Mouse (Mus musculus) cerebellum, adult 18-20 months (tissue): ENCODE results near the gene Fgfr2.

ENCODE experiments used
- DNase-seq, 2 experiments: peaks; one replicate each; pipeline ENCODE4 v3.0.0; 2021

The Fgfr2 gene

GRCm38 (mm10) chr7:132106891-132107290, 1016.3 kb downstream of the Fgfr2 start:
- DNase-seq: no peak

DNA sequence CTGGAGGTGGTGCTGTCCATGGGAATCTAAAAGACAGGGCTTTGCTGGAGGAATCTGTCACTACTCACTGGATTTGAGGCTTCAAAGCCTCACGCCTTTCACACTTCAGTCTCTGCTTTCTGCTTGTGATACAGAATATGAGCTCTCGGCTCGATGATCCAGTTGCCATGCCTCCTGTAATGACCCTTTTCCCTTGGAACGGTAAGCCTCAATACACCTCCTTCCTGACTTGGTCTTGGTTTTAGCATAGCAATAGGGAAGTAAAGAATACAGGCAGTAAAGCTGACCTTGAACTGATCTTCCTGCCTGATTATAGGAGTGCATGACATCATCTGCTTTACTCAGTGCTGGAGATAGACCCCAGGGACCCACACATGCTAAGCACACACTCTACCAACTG, 1017.8 kb downstream of the Fgfr2 start:
- no peak for DNase-seq

DNA sequence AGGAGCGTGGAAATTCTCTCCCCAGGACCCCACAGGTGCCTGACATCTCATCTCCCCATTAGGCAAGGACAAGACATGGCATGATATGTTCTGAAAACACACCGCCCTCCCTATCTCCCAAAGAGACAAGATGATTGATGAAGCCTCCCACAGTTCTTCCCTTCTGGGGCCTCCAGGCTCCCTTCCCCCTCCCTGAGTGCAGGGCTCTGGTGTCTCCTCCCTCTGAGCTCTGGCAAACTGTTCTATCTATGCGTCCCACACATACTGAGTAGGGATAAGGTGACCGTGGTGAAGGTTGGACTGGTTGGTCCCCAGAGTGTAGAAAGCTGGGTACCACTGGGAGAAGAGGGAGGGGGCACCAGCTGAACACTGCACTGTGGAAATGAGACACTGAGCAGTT, 1024.7 kb downstream of the Fgfr2 start:
- DNase-seq: no peak

GRCm38 (mm10) chr7:132094666-132095065, 1028.5 kb downstream of the Fgfr2 start:
- DNase-seq: no peak

DNA sequence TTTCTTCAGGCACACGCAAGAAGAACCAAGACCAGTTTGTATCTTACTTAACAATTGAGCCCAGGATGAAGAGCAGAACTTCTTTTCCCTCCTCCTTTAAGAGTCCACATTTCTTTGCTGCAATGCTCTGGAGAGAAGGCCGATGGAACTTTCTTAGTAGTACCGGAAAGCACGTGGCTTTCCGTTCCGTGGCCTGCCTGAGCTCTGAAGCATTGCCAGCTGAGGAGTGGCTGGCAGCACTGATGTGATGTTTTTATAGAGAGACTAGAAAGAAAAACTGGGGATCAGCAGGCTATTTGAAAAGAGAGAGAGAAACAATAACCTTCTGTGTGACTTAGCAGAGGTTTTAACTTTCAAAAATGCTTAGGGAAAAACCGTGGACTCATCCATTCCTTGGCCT, 1031.6 kb downstream of the Fgfr2 start:
- DNase-seq: no peak

DNA sequence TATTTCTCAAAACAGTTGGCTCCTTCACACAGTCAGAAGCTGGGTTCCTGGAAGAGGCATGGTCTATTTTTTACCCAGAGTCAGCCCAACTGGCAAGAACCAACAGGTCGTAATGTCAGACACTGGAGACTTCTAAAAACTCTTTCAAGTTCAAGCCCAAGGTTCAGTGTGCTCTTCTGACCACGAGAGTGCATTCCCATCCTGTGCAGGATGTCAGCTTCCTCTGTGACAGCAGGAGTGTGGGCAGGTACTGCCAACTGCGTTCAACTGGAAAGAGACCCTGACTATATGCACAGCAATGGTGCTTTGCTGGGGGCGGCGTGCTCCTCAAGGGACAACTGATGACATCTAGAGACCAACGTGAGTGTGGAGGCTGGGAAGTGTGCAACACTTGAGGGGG, 1034.5 kb downstream of the Fgfr2 start:
- no peak for DNase-seq

DNA sequence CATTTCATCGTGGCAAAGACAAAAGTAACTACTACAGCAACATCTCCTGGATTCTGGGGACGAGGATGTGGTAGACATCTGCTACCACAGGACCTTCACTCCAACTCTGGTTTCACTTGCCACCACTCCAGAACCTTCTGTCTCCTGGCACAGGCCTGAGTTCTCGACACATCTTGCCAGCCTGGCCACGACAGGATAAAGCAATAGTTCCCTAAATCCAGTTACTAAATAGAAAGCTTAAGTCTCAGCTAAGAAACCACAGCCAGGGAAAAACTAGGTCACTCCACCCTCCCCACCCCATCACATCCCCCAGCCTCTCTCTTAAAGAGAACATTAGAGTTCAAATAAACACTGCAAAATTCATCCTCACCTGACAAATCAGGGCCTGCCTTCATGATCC, 1035.0 kb downstream of the Fgfr2 start:
- DNase-seq: no peak

DNA sequence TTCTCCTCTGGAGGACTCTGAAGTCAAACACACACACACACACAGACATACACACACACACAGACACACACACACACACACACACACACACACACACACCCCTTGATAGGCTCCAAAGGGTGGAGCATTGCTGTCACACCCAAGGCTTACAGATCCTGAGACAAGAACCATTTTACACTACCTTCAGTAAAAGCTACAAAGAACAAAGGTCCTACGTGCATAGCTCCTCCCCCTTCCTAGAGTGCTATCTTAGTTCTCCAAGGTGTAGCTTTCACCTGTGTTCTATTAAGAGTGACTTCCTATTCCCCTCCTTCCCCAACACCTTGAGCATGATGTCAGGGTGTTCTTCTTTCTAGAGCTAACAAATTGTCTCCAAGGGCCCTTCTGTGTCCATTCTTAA, 1047.3 kb downstream of the Fgfr2 start:
- DNase-seq: no peak

GRCm38 (mm10) chr7:132074503-132074902, 1048.6 kb downstream of the Fgfr2 start:
- DNase-seq: no peak

- DNase-seq: no peak
Observed at GRCm38 (mm10) chr7:132070877-132071625, 1052.1 kb downstream of the Fgfr2 start.

- no peak for DNase-seq
Observed at GRCm38 (mm10) chr7:132067951-132068350, 1055.2 kb downstream of the Fgfr2 start.

DNA sequence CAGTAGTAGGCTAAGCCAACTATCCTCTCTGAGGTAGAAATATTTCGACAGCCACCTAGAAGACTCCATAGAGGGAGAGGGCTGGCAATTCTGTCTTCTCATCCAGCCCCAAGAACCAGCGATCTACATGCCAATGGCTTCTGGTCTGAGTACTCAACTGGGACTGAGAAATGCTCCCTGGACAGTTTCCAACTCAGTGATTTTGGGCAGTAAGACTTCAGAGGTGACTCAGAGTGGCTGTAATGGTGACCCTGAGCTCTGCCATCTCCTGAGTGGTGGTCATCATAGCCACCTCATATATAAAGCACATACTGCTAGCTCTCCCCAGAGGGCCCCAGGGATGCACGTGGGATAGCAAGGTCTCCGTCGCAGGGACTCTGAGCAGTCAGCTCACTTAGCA, 1055.6 kb downstream of the Fgfr2 start:
- DNase-seq: no peak

DNA sequence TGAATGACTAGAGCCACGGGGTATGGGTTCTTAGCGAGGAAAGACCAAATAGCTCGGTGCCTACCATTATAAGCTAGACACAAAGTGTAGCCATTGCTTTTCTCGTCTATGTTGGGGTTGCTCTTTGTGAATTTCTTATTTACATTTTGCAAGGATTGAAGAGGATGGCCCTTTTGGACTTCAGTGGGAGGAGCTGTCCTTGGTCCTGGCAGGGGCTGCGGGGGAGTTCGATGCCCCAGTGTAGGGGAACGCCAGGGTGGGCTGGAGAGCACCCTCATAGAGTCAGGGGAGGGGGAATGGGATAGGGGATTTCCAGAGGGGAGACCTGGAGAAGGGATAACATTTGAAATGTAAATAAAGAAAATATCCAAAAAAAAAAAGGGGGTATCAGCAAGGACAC, 1063.0 kb downstream of the Fgfr2 start:
- DNase-seq: no peak

GRCm38 (mm10) chr7:132056565-132056964, 1066.6 kb downstream of the Fgfr2 start:
- DNase-seq: no peak

GRCm38 (mm10) chr7:132046662-132047061, 1076.5 kb downstream of the Fgfr2 start:
- DNase-seq: no peak

GRCm38 (mm10) chr7:132031940-132032531, 1091.1 kb downstream of the Fgfr2 start:
- DNase-seq: no peak

DNA sequence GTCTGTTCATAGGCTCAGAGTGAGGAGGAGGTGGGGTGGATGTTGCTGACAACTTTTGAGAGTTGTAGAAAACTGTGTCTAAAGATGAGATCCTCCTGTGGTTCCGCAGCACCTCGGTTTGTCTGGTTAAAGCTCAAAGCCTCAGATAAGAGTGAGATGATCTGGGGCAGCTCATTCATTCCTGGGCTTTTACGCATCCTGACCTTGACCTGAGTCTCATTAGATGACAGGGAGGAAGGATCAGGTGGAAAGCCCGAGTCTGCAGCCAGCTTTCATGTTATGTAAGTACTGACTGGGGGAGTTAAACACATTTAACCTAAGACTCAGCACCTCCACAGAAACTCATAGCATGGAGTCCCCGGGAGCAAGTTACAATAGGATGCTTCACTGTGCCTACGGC, 1096.5 kb downstream of the Fgfr2 start:
- no peak for DNase-seq

GRCm38 (mm10) chr7:132025591-132025990, 1097.6 kb downstream of the Fgfr2 start:
- DNase-seq: no peak

GRCm38 (mm10) chr7:132015933-132016332, 1107.2 kb downstream of the Fgfr2 start:
- no peak for DNase-seq

DNA sequence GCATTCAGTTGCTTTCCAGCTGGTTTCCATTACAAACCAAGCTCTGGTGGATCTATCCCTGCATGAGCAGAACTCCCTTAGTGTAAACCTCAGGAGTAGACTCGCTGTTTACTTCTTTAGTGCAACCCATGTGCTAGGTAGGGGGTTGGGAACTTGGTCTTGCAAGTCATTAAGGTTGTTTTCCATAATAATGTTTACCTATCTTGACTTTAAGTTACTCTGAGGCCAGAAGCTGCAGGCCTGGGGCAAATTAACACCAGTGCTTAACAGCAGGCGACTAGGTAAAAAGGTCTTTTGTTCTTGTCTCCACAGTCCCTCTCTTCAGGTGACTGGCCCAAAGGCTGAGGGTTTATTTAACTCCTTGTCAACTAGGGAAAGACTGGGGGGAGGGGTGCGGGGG, 1108.0 kb downstream of the Fgfr2 start:
- no peak for DNase-seq

GRCm38 (mm10) chr7:132013970-132014369, 1109.2 kb downstream of the Fgfr2 start:
- DNase-seq: no peak

DNA sequence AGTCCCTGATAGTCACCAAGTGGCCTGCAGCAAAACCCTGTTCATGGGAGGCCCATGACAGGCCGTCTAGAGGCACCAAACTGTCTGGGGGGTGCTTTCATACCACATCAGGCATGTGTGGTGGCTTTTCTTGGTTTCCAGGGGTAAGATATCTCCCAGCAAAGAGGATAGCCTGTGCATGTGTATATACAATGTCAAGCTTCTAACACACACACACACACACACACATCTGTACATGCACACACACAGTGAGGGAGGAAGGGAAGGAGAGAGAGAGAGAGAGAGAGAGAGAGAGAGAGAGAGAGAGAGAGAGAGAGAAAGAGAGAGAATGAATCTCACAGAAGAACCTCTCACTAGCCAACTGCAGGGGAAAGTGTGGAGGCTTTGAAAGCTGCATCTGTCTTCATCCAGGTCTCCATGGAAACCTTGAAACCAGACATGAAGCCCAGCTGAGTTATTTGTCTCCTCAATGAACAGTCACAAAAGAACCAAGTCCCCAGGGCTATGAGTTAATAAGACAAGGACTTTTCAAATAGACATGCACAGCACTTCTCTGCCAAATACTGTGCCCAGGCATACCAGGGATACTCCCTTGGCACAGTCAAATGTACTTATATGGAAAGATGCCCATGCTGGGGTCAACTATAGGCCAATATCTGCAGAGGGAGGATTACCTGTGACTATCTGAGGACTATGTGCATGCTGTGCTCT, 1110.0 kb downstream of the Fgfr2 start:
- DNase-seq: no peak

DNA sequence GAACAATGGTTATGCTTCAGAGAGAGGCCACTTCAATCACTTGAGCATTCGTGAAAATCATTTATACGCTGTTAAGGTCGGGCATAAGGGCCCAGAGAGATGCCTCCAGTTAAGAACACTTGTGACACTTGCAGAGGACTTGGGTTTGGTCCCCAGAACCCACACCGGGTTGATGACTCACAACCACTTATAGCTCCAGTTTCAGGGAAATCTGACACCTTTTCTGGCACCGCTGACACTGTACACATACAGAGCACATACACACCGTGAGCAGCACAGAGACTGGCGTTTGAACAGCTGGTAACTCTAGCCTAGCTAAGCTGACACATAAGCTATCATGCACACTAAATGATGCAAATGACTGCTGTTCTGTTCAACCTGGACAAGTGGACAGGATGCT, 1114.1 kb downstream of the Fgfr2 start:
- no peak for DNase-seq

DNA sequence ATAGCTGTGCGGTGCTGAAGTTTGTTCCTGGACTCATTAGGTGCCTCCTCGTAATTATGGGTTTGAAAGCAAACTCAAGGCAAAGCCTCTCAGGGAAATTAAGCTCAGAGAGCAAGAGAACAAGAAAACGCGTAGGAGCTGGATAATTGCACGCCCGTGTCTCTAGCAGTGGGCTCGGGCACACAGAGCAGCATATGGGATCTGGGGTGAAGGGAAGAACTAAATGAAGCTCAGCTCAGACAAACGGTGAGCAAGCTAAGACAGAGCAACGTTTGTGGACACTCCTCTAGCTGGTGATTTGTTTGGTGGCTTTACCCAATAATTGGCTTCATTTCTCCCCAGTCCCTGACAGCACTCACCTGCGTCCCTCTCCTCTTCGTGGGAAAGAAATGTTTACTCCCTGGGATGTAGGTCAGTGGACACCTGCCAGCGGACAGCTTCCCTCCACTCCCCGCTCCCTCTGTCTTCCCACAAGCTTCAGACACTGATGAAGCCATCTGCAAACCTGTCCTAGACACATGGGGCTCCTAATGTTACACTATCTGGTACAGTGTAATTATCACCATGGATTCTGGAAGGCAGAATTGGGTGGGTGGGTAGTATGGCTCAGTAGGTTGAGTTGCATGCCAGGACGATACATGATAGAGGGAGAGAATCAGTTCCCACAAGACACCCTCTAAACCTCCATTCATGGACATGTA, 1117.0 kb downstream of the Fgfr2 start:
- no peak for DNase-seq
